Mouse (Mus musculus) hindbrain, embryonic 10.5 days (tissue): Measurements from ENCODE around the gene Slc36a4. TPM values are rescaled to one million over a fixed set of nuclear protein-coding genes. Genes with fewer than 3 reads are reported as not detected.

ENCODE experiments used
- DNase-seq: peaks from one replicate; pipeline ENCODE4 v3.0.0-alpha.2; 2017; ENCODE audit warnings: low spot score
- H3K27ac ChIP-seq: fragments of 300-500 bp; sonication (generic); 2 replicates; pipeline ENCODE4 v1.5.1; 2016; ENCODE audit warnings: mild to moderate bottlenecking, moderate library complexity
- H3K27me3 ChIP-seq: fragments of 300-500 bp; sonication (generic); 2 replicates; pipeline ENCODE4 v1.6.1; 2016; ENCODE audit warnings: mild to moderate bottlenecking; ENCODE audit not compliant: poor library complexity, insufficient read depth, severe bottlenecking
- H3K36me3 ChIP-seq: fragments of 300-500 bp; sonication (generic); 2 replicates; pipeline ENCODE4 v1.6.1; 2016; ENCODE audit warnings: mild to moderate bottlenecking, moderate library complexity
- H3K4me1 ChIP-seq: fragments of 300-500 bp; sonication (generic); replicated peaks from 2 replicates; pipeline ENCODE4 v1.6.1; 2016; ENCODE audit warnings: mild to moderate bottlenecking
- H3K4me3 ChIP-seq: fragments of 300-500 bp; sonication (generic); 2 replicates; pipeline ENCODE4 v1.5.1; 2016; ENCODE audit warnings: mild to moderate bottlenecking, moderate library complexity
- H3K9me3 ChIP-seq: fragments of 300-500 bp; sonication (generic); 2 replicates; pipeline ENCODE4 v1.6.1; 2016; ENCODE audit warnings: mild to moderate bottlenecking, moderate library complexity
- whole genome bisulfite sequencing: fragments of 180-500 bp; shearing (Covaris S2); methylation state at CpG from one replicate; pipeline ENCODE4 v1.1.7; 2016; 5-methylcytosine and 5-hydroxymethylcytosine counted together
- polyA plus RNA-seq: library from polyadenylated mRNA; unstranded; fragments of >200 nt; fragmentation: Nextera tagmentation; extraction: Ambion mirVana; gene quantifications from 2 replicates; pipeline ENCODE4 v1.2.1, GENCODE M21; 2016

Slc36a4 gene
- 11.3 and 12.4 TPM in 2 replicates for polyA plus RNA-seq

DNA sequence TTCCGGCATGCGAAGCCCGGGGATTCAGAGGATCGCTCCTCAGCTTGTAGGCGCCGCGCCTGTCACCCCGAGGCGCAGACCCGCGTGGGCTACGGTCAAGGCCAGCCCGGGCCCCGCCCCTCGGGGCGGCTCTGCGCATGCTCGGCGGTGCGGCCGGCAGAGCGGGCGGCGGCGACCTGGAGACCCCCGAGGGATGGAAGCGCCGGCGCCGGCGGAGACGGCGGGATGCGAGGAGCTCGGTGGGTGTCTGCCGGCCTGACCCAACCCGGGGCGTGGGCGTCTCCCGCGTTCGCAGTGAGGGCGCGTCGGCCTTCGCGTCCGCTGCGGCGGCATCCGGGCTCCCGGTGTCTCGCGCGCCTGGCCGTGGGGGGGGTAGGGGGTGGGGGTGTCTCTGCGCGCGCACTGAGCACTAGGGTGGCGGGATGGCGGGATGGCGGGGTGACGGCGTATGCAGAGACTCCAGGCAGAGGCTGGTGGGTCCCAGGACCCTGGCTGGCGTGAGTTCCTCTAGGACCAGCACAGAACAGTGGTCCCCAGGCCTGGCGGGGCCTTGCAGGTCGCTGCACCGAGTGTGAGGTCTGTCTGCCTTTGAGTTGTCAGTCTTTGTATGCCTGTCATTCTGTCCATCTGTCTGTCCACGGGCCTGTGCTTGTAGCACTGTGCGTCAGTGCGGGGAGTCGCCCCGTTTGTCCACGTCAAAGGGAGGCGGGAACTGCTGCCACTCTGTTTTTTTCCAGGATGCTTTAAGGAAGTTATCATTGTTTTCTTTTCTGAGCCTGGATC lies at the start of gene Slc36a4:
Gene Slc36a4 (plus strand): TSS at position 140 of the 783 bp plus-strand sequence.
- H3K4me3 ChIP-seq, result peak within 1 kb of the TSS; percentile 85
- H3K36me3 ChIP-seq, result no peaks in the 10 kb centered on the region
- peak within 1 kb of the TSS; percentile 96 for H3K27ac ChIP-seq
- H3K4me1 ChIP-seq, result peaks cover 27% of the 10 kb centered on the region
- peaks cover 14% of the 10 kb centered on the region for H3K27me3 ChIP-seq
- WGBS, result under 1% methylated on average over 75 of the region's 75 CpGs
- DNase-seq, result peak; percentile 76
- H3K9me3 ChIP-seq, result no peaks in the 10 kb centered on the region

DNA sequence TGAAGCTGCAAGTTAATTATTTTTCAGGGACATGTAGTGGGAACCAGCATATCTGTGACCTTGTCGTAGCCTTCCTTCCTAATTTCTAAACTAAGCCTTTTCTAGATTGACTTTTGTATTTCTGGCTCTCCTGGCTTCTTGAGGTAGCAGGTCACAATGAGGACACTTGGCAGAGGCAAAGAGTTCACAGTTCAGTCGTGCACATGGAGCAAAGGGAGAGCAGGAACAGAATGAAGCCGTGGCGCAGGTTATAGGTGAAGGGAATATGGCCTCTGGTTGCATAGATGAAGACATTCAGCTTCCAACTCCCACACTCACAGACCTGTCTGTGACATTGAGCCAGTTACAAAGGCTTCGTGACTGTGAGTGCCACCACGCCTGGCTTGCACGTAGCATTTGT lies 44.9 kb upstream of the Slc36a4 start:
- WGBS, result 86% methylated on average over 7 of the region's 7 CpGs
- no peaks in the 10 kb centered on the region for H3K36me3 ChIP-seq
- no peak for DNase-seq
- H3K27me3 ChIP-seq, result no peaks in the 10 kb centered on the region
- H3K4me3 ChIP-seq, result no peak overlapping the region
- no peaks in the 10 kb centered on the region for H3K9me3 ChIP-seq
- no peaks in the 10 kb centered on the region for H3K4me1 ChIP-seq
- no peak overlapping the region for H3K27ac ChIP-seq

DNA sequence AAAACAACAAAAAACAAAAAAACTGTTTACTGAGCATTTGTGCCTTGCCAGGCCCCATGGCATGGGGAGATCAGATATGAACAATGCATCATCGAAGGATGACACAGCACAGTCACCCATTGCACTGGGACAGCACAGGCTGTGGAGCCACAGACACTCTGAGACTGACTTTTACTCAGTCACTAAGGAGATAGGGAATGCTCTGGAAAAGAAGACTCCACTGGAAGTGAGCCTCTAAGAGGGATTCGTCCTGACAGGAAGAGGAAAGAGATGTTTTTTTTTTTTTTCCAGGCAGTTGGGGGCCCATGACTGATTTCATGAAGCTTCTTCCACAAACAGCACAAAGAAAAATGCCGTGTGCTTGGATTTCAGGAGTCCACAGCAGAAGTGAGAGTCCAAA lies 40.1 kb upstream of the Slc36a4 start:
- H3K27me3 ChIP-seq, result no peaks in the 10 kb centered on the region
- H3K36me3 ChIP-seq, result no peaks in the 10 kb centered on the region
- DNase-seq, result no peak
- H3K9me3 ChIP-seq, result no peaks in the 10 kb centered on the region
- 0 out of 2 replicates have a peak, but pooled peaks cover 6% of the 10 kb centered on the region for H3K4me1 ChIP-seq
- H3K27ac ChIP-seq, result no peak overlapping the region
- H3K4me3 ChIP-seq, result no peak overlapping the region
- WGBS, result 71% methylated on average over 3 of the region's 3 CpGs

DNA sequence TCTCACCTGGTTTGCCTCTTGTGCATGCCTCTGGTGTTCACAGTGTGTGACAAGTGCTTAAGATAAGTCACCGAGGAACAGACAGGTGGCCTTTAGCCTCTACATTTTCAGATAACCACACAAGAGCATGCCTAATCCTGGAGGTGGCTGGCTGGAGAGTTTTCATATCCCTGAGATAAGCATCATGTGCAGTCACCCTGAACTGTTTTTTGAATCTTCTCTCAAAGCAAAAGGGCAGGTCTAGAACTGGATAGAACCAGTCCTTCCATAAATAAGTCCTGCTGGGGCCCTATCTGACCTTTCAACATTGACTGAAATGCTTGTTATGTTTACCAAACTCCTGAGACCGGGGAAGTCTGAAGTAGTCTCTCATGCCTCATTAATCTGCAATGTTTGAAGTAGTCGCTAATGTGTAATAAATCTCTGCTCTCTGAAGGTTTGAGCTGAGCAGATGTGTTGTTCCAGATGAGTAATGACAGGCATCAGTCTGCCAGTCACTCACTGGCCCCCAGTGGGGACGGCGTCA lies 39.5 kb upstream of the Slc36a4 start:
- Histone ChIP-seq H3K27ac (no peak overlapping the region), H3K9me3 (no peaks in the 10 kb centered on the region), H3K27me3 (no peaks in the 10 kb centered on the region), H3K4me3 (no peak overlapping the region), H3K36me3 (no peaks in the 10 kb centered on the region), H3K4me1 (0 out of 2 replicates have a peak, but pooled peaks cover 6% of the 10 kb centered on the region)
- DNase-seq, result no peak
- 49% methylated on average over 5 of the region's 5 CpGs for WGBS

DNA sequence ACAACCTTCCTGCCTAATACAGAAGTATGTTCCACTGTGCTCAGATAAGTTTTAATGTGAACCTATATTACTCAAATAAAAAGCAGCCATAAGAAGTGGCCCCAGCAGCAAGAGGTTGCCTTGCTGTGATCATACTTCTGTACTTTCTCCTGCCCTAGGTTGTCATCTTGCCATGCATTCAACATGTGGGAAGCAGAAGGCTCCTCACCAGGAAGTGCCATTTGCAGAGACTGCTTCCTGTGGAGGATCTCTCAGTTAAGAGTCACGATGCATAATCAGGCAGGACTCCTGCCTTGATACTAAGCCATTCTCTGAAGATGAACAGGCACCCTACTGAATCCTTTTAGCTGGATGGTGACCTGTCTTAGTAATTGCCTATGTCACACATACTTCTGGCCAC lies 37.3 kb upstream of the Slc36a4 start:
- H3K9me3 ChIP-seq, result no peaks in the 10 kb centered on the region
- no peaks in the 10 kb centered on the region for H3K27me3 ChIP-seq
- WGBS, result 51% methylated on average over 1 of the region's 1 CpGs
- no peak for DNase-seq
- H3K36me3 ChIP-seq, result no peaks in the 10 kb centered on the region
- H3K4me3 ChIP-seq, result no peak overlapping the region
- 0 out of 2 replicates have a peak, but pooled peaks cover 6% of the 10 kb centered on the region for H3K4me1 ChIP-seq
- no peak overlapping the region for H3K27ac ChIP-seq

DNA sequence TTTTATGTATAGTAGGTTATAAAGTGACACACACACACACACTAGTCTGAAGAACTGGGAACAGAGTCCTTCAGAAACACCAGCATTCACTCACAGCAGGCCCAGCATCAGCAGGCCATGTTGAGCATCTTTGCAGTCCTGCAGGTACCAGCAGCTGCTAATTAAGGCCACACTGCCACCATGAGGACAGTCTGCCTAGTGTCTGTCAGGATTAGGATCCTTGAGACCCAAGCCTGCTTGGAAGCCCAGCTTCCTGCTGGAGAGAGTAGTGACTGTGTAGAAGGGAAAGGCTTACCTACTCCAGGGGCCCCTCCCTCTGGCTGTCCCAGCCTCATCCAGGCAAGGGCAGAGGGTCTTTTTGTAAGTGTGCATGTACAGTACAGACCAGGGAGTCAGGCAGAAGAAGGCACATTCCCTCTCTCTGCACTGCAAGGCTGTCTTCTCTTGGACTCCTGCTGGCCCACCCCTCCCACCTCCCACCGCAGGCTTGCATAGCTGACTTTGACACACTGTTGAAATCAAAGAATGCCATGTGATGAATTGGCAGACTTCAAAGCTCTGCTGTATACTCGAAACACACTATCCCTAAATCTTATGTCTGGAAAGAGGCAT lies 27.6 kb upstream of the Slc36a4 start:
- no peak overlapping the region for H3K27ac ChIP-seq
- no peaks in the 10 kb centered on the region for H3K9me3 ChIP-seq
- no peaks in the 10 kb centered on the region for H3K4me1 ChIP-seq
- no peaks in the 10 kb centered on the region for H3K27me3 ChIP-seq
- DNase-seq, result peak; percentile 75
- H3K36me3 ChIP-seq, result no peaks in the 10 kb centered on the region
- WGBS, result 45% methylated on average over 2 of the region's 2 CpGs
- no peak overlapping the region for H3K4me3 ChIP-seq

DNA sequence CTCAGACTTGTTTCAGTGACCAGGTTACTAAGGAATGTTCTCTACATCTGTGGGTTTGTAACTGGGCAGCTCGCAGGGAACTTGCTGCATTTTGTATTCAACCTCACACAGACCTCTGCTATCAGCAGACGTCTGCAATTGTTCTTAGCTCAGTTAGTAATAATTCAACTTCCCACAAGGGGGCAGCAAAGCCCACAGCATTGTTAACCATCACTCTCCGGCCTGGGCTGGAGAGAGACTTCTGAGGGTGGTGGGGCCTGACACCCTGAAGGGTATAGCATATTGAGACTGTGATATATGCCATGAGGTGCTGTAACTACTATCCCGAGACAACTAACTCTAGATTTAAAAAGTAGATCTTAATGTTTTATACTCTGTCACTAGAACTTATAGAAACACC lies 24.3 kb upstream of the Slc36a4 start:
- Histone ChIP-seq H3K4me1 (no peaks in the 10 kb centered on the region), H3K4me3 (no peak overlapping the region), H3K9me3 (no peaks in the 10 kb centered on the region), H3K36me3 (no peaks in the 10 kb centered on the region), H3K27me3 (no peaks in the 10 kb centered on the region), H3K27ac (no peak overlapping the region)
- peak; percentile 74 for DNase-seq
- WGBS, result 18% methylated on average over 4 of the region's 4 CpGs

DNA sequence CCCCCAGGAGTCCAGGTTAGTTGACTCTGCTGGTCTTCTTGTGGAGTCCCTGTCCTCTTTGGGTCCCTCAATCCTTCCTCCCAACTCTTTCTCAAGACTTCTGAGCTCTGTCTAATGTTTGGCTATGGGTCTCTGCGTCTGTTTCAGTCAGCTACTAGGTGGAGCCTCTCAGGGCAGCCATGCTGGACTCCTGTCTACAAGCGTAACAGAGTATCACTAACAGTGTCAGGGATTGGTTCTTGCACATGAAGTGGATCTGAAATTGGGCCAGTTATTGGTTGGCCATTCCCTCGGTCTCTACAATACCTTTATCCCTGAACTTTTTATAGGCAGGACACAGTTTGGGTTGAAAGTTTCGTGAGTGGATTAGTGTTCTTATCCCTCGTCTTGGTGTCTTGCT lies 22.2 kb upstream of the Slc36a4 start:
- Histone ChIP-seq H3K27me3 (no peaks in the 10 kb centered on the region), H3K9me3 (no peaks in the 10 kb centered on the region), H3K4me1 (no peaks in the 10 kb centered on the region), H3K27ac (no peak overlapping the region), H3K36me3 (no peaks in the 10 kb centered on the region), H3K4me3 (no peak overlapping the region)
- no peak for DNase-seq
- 90% methylated on average over 5 of the region's 5 CpGs for WGBS

DNA sequence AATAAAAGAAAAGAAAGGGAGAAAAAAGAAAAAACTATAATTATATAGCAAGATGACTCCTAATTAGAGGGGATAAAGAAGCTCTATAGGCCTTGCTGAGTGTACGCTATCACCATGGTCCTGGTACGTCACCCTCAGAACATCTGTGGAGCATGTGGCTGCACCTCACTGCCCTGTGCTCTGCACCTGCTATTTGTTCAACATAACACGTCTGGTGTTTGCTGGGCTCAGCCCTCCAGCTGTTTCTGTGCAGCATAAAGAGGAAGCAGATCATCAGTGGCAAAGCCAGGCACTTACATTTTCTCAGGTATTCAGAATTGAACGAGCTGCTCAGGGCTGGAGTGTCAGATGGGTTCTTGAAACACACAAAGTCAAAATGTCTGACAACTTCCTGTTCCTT lies 15.7 kb upstream of the Slc36a4 start:
- DNase-seq, result no peak
- WGBS, result 75% methylated on average over 4 of the region's 4 CpGs
- Histone ChIP-seq H3K27me3 (no peaks in the 10 kb centered on the region), H3K27ac (no peak overlapping the region), H3K36me3 (no peaks in the 10 kb centered on the region), H3K9me3 (no peaks in the 10 kb centered on the region), H3K4me3 (no peak overlapping the region), H3K4me1 (no peaks in the 10 kb centered on the region)

DNA sequence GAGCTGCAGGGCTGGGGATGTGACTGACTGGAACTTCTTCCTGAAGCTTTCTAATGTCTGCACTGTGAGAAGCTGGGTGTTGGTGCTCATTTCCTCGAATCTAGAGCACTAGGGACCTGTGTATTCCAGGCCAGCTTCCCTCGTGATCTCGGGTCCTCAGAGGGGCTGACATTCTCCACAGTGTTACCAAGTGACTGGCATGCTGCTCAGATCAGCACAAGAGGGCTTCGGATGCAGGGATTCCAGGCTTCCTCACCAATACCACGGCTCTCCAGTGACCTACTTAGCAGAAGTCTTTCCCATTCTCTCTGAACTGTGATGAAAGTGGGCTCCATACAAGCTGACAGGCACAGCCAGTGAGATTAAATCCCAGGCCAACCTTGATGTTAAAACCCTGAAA lies 14.5 kb upstream of the Slc36a4 start:
- no peak overlapping the region for H3K27ac ChIP-seq
- WGBS, result 53% methylated on average over 5 of the region's 5 CpGs
- H3K4me3 ChIP-seq, result no peak overlapping the region
- no peak for DNase-seq
- H3K4me1 ChIP-seq, result no peaks in the 10 kb centered on the region
- H3K36me3 ChIP-seq, result no peaks in the 10 kb centered on the region
- H3K27me3 ChIP-seq, result no peaks in the 10 kb centered on the region
- H3K9me3 ChIP-seq, result no peaks in the 10 kb centered on the region

DNA sequence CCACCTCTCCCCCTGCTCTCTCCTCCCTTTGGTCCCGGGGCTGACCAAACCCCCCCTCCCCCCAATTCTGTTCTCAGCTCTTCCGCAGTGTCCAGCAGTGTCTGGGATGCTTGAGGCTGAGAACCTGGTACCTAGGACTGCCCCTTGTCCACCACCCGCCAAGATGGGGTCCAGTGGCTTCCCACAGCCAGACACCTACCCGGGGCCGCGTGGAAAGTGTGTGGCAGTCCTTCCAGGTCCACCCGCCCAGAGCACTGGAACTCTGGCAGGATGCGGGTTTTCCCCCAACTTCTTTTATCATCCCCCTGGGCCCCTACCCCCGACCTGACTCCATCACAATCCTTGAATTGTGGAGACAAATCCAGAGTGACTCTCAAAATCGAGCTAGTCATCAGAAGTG lies 3.8 kb upstream of the Slc36a4 start:
- Histone ChIP-seq H3K27me3 (peaks cover 10% of the 10 kb centered on the region), H3K36me3 (no peaks in the 10 kb centered on the region), H3K4me3 (no peak overlapping the region), H3K27ac (no peak overlapping the region), H3K9me3 (no peaks in the 10 kb centered on the region), H3K4me1 (peaks cover 14% of the 10 kb centered on the region)
- 81% methylated on average over 10 of the region's 10 CpGs for WGBS
- no peak for DNase-seq

DNA sequence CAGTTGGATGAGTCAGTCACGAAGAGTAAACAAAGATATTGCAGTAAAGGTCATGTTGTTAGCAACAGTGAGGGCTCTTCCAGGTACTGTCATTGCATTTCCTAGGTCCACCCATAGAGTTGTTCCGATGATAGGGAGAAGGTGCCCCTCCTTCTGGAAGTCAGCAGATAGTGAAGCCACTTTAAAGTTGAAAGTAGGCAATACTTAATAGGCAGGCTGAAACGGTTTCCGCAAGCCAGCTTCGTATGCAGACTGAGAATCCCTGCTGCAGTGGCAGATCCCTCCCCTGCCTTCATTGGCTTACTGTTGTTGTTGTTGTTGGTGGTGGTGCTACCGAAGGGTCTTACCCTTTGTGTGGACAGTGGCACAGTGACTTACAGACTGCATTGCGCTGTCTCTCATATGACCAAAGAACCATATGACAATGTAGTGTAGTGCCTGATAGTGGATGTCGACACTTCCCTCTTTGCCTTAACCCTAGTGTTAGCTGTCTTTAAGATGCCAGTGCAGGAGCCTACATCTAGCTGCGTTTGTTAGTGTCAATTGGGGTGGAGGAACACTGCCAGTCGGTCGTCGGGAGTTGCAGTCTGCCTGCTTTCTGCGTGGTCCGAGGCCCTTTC lies 449 bp upstream of the Slc36a4 start:
- Histone ChIP-seq H3K27ac (peak overlapping the region; percentile 96), H3K4me3 (peak overlapping the region; percentile 85), H3K27me3 (peaks cover 14% of the 10 kb centered on the region), H3K4me1 (peaks cover 27% of the 10 kb centered on the region), H3K9me3 (no peaks in the 10 kb centered on the region), H3K36me3 (no peaks in the 10 kb centered on the region)
- no peak for DNase-seq
- WGBS, result 15% methylated on average over 14 of the region's 14 CpGs
